Mouse (Mus musculus): ENCODE results near the gene Washc4.
"Not testable (repeated sequence)": the region's sequence is repeated elsewhere in the genome, so short reads cannot be mapped to it uniquely, and the experiment has no call there.

The Washc4 gene

GRCm38 (mm10) chr10:83543439-83544102 lies at the start of gene Washc4:
Gene Washc4 (plus strand): TSS chr10:83543752.
- peak; percentile 86 for DNase-seq (ENCODE audit: low read depth, low spot score)

GRCm38 (mm10) chr10:83497321-83497720 lies 46.2 kb upstream of the Washc4 start:
- DNase-seq (ENCODE audit: low read depth, low spot score): no peak

- DNase-seq (ENCODE audit: low read depth, low spot score): peak; percentile 15
Measured at GRCm38 (mm10) chr10:83508962-83509660, 34.4 kb upstream of the Washc4 start.

- no peak for DNase-seq (ENCODE audit: low read depth, low spot score)
Measured at GRCm38 (mm10) chr10:83511304-83511703, 32.2 kb upstream of the Washc4 start.

GRCm38 (mm10) chr10:83513736-83514135 lies 29.8 kb upstream of the Washc4 start:
- DNase-seq (ENCODE audit: low read depth, low spot score): no peak

- peak; percentile 18 for DNase-seq (ENCODE audit: low read depth, low spot score)
Measured at GRCm38 (mm10) chr10:83520990-83521389, 22.6 kb upstream of the Washc4 start.

- DNase-seq (ENCODE audit: low read depth, low spot score): not testable (repeated sequence)
Measured at GRCm38 (mm10) chr10:83524238-83524637, 19.3 kb upstream of the Washc4 start.

GRCm38 (mm10) chr10:83530384-83530967 lies 13.1 kb upstream of the Washc4 start:
- peak; percentile 63 for DNase-seq (ENCODE audit: low read depth, low spot score)

GRCm38 (mm10) chr10:83533258-83533909 lies 10.2 kb upstream of the Washc4 start:
- DNase-seq (ENCODE audit: low read depth, low spot score): peak; percentile 87

GRCm38 (mm10) chr10:83533910-83534283 lies 9.7 kb upstream of the Washc4 start, which contains the start of gene Aldh1l2:
Gene Aldh1l2 (minus strand): TSS chr10:83534140.
- peak; percentile 88 for DNase-seq (ENCODE audit: low read depth, low spot score)

GRCm38 (mm10) chr10:83536436-83536835 lies 7.1 kb upstream of the Washc4 start:
- peak; percentile 5 for DNase-seq (ENCODE audit: low read depth, low spot score)

- DNase-seq (ENCODE audit: low read depth, low spot score): no peak
Measured at GRCm38 (mm10) chr10:83539311-83539980, 4.1 kb upstream of the Washc4 start.

- peak; percentile 23 for DNase-seq (ENCODE audit: low read depth, low spot score)
Measured at GRCm38 (mm10) chr10:83540092-83540491, 3.5 kb upstream of the Washc4 start.

- DNase-seq (ENCODE audit: low read depth, low spot score): no peak
Measured at GRCm38 (mm10) chr10:83542241-83542640, 1.3 kb upstream of the Washc4 start.

- DNase-seq (ENCODE audit: low read depth, low spot score): peak; percentile 67
Measured at GRCm38 (mm10) chr10:83544103-83544479, 539 bp downstream of the Washc4 start.

- DNase-seq (ENCODE audit: low read depth, low spot score): peak; percentile 7
Measured at GRCm38 (mm10) chr10:83545341-83545740, 1.8 kb downstream of the Washc4 start.

GRCm38 (mm10) chr10:83563005-83563404 lies 19.5 kb downstream of the Washc4 start:
- DNase-seq (ENCODE audit: low read depth, low spot score): no peak

GRCm38 (mm10) chr10:83565449-83566441 lies 22.2 kb downstream of the Washc4 start:
- DNase-seq (ENCODE audit: low read depth, low spot score): peak; percentile 33

- DNase-seq (ENCODE audit: low read depth, low spot score): no peak
Measured at GRCm38 (mm10) chr10:83590801-83591200, 47.2 kb downstream of the Washc4 start.

GRCm38 (mm10) chr10:83592616-83593015 lies 49.1 kb downstream of the Washc4 start:
- no peak for DNase-seq (ENCODE audit: low read depth, low spot score)

Measured in 3T3-L1 (cell line).